9 mouse cellular contexts compared by ENCODE assay signal in the genomic region with DNA sequence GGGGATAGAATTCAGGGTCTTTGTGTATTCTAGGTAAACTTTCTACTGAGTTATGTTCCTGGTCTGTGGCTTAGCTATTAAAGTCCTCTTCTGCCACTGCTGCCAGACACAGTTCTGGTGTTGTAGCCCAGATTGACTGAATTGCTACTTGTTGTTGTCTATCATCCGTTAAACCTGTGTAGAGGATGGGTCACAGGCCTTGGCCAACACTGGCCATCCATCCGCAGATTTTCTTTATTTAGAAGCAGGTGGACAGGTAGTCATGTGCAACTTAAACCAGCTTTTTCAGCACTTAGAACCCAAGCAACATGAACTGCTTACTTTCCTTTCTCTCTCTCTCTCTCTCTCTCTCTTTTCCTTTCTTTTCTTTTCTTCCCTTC. TPM values are rescaled to one million over a fixed set of nuclear protein-coding genes. Genes with fewer than 3 reads are reported as not detected.
DNase-seq lines count a peak whose midpoint lies in the region; ATAC-seq and TF ChIP-seq lines count a peak whose summit lies in the region.
"Had no signal": no experiment of that assay in that cellular context is flagged by ENCODE, and none has a peak within 500 bp of the region (broad histone marks: within the 10 kb centered on the region; RNA-seq: fewer than 3 reads in every experiment).

No protein-coding gene starts in this region.

- in situ Hi-C loops in CH12.LX (cut with MboI; ENCODE audit: low pct_ligation_motif_present, low pct_unique_long_range_greater_than_20kb, low sequenced_read_pairs), result no loop called here

- H3K79me2 ChIP-seq in CH12.LX (replicated peaks; ENCODE audit: control insufficient read depth, extremely low read depth, insufficient read depth, poor library complexity, severe bottlenecking), result peaks cover 63% of the 10 kb centered on the region
- peaks cover 73% of the 10 kb centered on the region for H3K79me2 ChIP-seq in macrophage (ENCODE audit: inconsistent target)

- H3K4me2 ChIP-seq in forebrain, postnatal 0 days (ENCODE audit: low read depth), result no peak overlapping the region; the same call in 1 of the 2 replicates
- H3K4me2 ChIP-seq in CH12.LX (ENCODE audit: insufficient read depth, low read depth, poor library complexity, severe bottlenecking), result peak overlapping the region; percentile 96
- peak overlapping the region; percentile 46 for H3K4me2 ChIP-seq in hindbrain, embryonic 11.5 days (replicated peaks; ENCODE audit: low read depth, low read length)

- TF ChIP-seq CTCF in forebrain, postnatal 0 days (IDR thresholded peaks at IDR 0.05; ENCODE audit: low read depth), result no peak
- no peak for TF ChIP-seq CTCF in CH12.LX (conservative IDR thresholded peaks at IDR 0.05 in 1 of 2, IDR thresholded peaks at IDR 0.05 in 1 of 2; ENCODE audit: low read depth in 2 of 2, low read length in 2 of 2)

- H3K9ac ChIP-seq in forebrain, postnatal 0 days, result no peak overlapping the region
- H3K9ac ChIP-seq in CH12.LX (ENCODE audit: insufficient read depth, low read depth), result peak overlapping the region; percentile 62
- H3K9ac ChIP-seq in hindbrain, embryonic 11.5 days (ENCODE audit: low read depth, low read length), result peak overlapping the region; percentile 40; the same call in 1 of the 2 replicates

- H3K27me3 ChIP-seq in forebrain, embryonic 10.5 days (ENCODE audit: poor library complexity, severe bottlenecking), result no peaks in the 10 kb centered on the region
- H3K27me3 ChIP-seq in forebrain, postnatal 0 days (ENCODE audit: insufficient read depth, low read length), result no peaks in the 10 kb centered on the region
- no peaks in the 10 kb centered on the region for H3K27me3 ChIP-seq in CH12.LX (replicated peaks)
- no peaks in the 10 kb centered on the region for H3K27me3 ChIP-seq in hindbrain, embryonic 11.5 days (ENCODE audit: control insufficient read depth, insufficient read depth, low read length)

- 0 out of 2 replicates have a peak, but pooled peaks cover 4% of the 10 kb centered on the region for H3K9me3 ChIP-seq in forebrain, embryonic 10.5 days
- H3K9me3 ChIP-seq in forebrain, postnatal 0 days (ENCODE audit: low read length), result no peaks in the 10 kb centered on the region
- no peaks in the 10 kb centered on the region for H3K9me3 ChIP-seq in CH12.LX (replicated peaks; ENCODE audit: low read length)
- H3K9me3 ChIP-seq in hindbrain, embryonic 11.5 days (ENCODE audit: control insufficient read depth, low read length), result no peaks in the 10 kb centered on the region

- dilution Hi-C loops in CH12.LX (cut with MboI; ENCODE audit: extremely low pct_ligation_motif_present, extremely low pct_unique_long_range_greater_than_20kb, low sequenced_read_pairs), result no loop called here

- 0 out of 2 replicates have a peak overlapping the region, but pooled peaks have one; percentile 82 for H3K27ac ChIP-seq in forebrain, embryonic 10.5 days
- no peak overlapping the region for H3K27ac ChIP-seq in forebrain, postnatal 0 days (ENCODE audit: low read depth, low read length)
- H3K27ac ChIP-seq in CH12.LX (ENCODE audit: insufficient read depth, low read depth) (peak overlapping the region; percentile 28), macrophage (no peak overlapping the region)
- H3K27ac ChIP-seq in hindbrain, embryonic 11.5 days (ENCODE audit: low read depth, low read length), result no peak overlapping the region

- no peak for TF ChIP-seq POLR2A in CH12.LX (IDR thresholded peaks at IDR 0.05; ENCODE audit: low read depth, low read length)

- TF ChIP-seq RAD21 in CH12.LX (IDR thresholded peaks at IDR 0.05; ENCODE audit: low read depth, low read length), result no peak

- peak overlapping the region; percentile 65 for H3K4me3 ChIP-seq in forebrain, embryonic 10.5 days
- H3K4me3 ChIP-seq in forebrain, postnatal 0 days (ENCODE audit: low read depth, low read length), result no peak overlapping the region
- H3K4me3 ChIP-seq in CH12.LX (replicated peaks in 1 of 3; ENCODE audit: low read depth in 2 of 3, low read length in 2 of 3, poor library complexity in 1 of 3), result peak overlapping the region; percentile 56 to 65 (median 57)
- H3K4me3 ChIP-seq in hindbrain, embryonic 11.5 days (ENCODE audit: low read depth, low read length), result peak overlapping the region; percentile 52
- peak overlapping the region; percentile 69 for H3K4me3 ChIP-seq in macrophage (ENCODE audit: inconsistent target)

- peaks cover 33% of the 10 kb centered on the region for H3K4me1 ChIP-seq in forebrain, embryonic 10.5 days
- no peaks in the 10 kb centered on the region; the same call in 1 of the 2 replicates for H3K4me1 ChIP-seq in forebrain, postnatal 0 days (ENCODE audit: insufficient read depth)
- peaks cover 7 to 34% of the 10 kb centered on the region in 2 experiments; a peak in 2 of 4 replicates for H3K4me1 ChIP-seq in CH12.LX (ENCODE audit: control insufficient read depth in 1 of 2, insufficient read depth in 2 of 2)
- no peaks in the 10 kb centered on the region for H3K4me1 ChIP-seq in hindbrain, embryonic 11.5 days (replicated peaks; ENCODE audit: control insufficient read depth, insufficient read depth, low read length)

- TF ChIP-seq EP300 in CH12.LX (IDR thresholded peaks at IDR 0.05; ENCODE audit: low read length), result no peak

- peaks cover 64% of the 10 kb centered on the region for H3K36me3 ChIP-seq in forebrain, embryonic 10.5 days (replicated peaks)
- no peaks in the 10 kb centered on the region for H3K36me3 ChIP-seq in forebrain, postnatal 0 days (ENCODE audit: insufficient read depth)
- H3K36me3 ChIP-seq in CH12.LX (replicated peaks in 1 of 2; ENCODE audit: control insufficient read depth in 1 of 2, insufficient read depth in 1 of 2, low read length in 1 of 2) (peaks cover 26 to 46% of the 10 kb centered on the region in 2 experiments), macrophage (ENCODE audit: inconsistent target) (no peaks in the 10 kb centered on the region)
- H3K36me3 ChIP-seq in hindbrain, embryonic 11.5 days (ENCODE audit: control insufficient read depth, insufficient read depth, low read length), result no peaks in the 10 kb centered on the region

- 88% methylated on average over 2 of the region's 2 CpGs for WGBS in forebrain, embryonic 10.5 days
- WGBS in forebrain, postnatal 0 days, result 90% methylated on average over 2 of the region's 2 CpGs
- WGBS in hindbrain, embryonic 11.5 days, result 78% methylated on average over 2 of the region's 2 CpGs
- WGBS in macrophage (ENCODE audit: missing documents), result 83% methylated on average over 2 of the region's 2 CpGs

- no peak for ATAC-seq in forebrain, postnatal 0 days
- no peak for ATAC-seq in hindbrain, embryonic 11.5 days (ENCODE audit: low FRiP score)
- ATAC-seq in CD4-positive, CD25-positive, alpha-beta regulatory T cell, adult 4 months, result no peak

- DNase-seq in forebrain, embryonic 10.5 days (ENCODE audit: extremely low spot score, low spot score), result no peak
- DNase-seq in forebrain, postnatal 0 days, result no peak
- no peak for DNase-seq in CH12.LX (ENCODE audit: extremely low read depth)
- DNase-seq in hindbrain, embryonic 11.5 days (ENCODE audit: low spot score), result no peak
- DNase-seq in thymus, postnatal 14 days, result no peak
- DNase-seq in thymus, postnatal 36 days, result no peak
- DNase-seq: gastrocnemius, postnatal 10 days had no signal

RNA-seq across cellular contexts. Expression of gene Wdr76, which starts 1.4 kb away (rescaled TPM):
- 15.0 and 15.8 TPM in 2 replicates for polyA plus RNA-seq in forebrain, embryonic 10.5 days (2016; fragmentation: Nextera tagmentation; extraction: Ambion mirVana)
- 4.7 and 5.1 TPM in 2 replicates for total RNA-seq in forebrain, postnatal 0 days (2014; rRNA removed)
- 0.88 and 1.5 TPM in 2 replicates for polyA plus RNA-seq in forebrain, postnatal 0 days (2015; fragmentation: Nextera tagmentation; extraction: Ambion mirVana)
- 17.4 and 20.6 TPM in 2 replicates for total RNA-seq in CH12.LX (2012; rRNA removed)
- 28.6 and 29.9 TPM in 2 replicates for total RNA-seq in CH12.LX (2014; rRNA removed)
- polyA plus RNA-seq in CH12.LX (2012; ENCODE audit: insufficient read length, low read depth), result 22.7 and 26.9 TPM in 2 replicates
- 11.4 and 12.6 TPM in 2 replicates for polyA plus RNA-seq in hindbrain, embryonic 11.5 days (2014; fragmentation: Nextera tagmentation; extraction: Ambion mirVana)
- total RNA-seq in macrophage (2018; cell fraction: chromatin; rRNA removed), result 10 to 100 TPM in 14 of 26 experiments, 1 to 10 TPM in 11, under 1 TPM in 1; 0.98 to 18.7 (median 10.2) TPM
- total RNA-seq in macrophage (2018; cell fraction: cytosol; rRNA removed), result 1 to 10 TPM; 1.1 to 7.6 (median 4.6) TPM
- total RNA-seq in macrophage (2018; cell fraction: nucleus; rRNA removed), result 10 to 100 TPM in 4 of 26 experiments, 1 to 10 TPM in 21, under 1 TPM in 1; 0.69 to 30.5 (median 6.1) TPM
- polyA plus RNA-seq in macrophage (2018), result 3.4 to 10.8 TPM (median 3.4 TPM) in 3 replicates
- 10 to 100 TPM in 1 of 2 experiments, 1 to 10 TPM in 1; 7.2 to 11.2 TPM for polyA plus RNA-seq in CD4-positive, CD25-positive, alpha-beta regulatory T cell, adult 4 months (2017; shearing (Covaris generic))

RNA-seq across cellular contexts. Expression of gene Mfap1a, which starts 1.5 kb away (rescaled TPM):
- polyA plus RNA-seq in forebrain, embryonic 10.5 days (2016; fragmentation: Nextera tagmentation; extraction: Ambion mirVana), result 27.9 and 29.5 TPM in 2 replicates
- 16.1 and 25.7 TPM in 2 replicates for total RNA-seq in forebrain, postnatal 0 days (2014; rRNA removed)
- 12.8 and 20.4 TPM in 2 replicates for polyA plus RNA-seq in forebrain, postnatal 0 days (2015; fragmentation: Nextera tagmentation; extraction: Ambion mirVana)
- total RNA-seq in CH12.LX (2012; rRNA removed), result 14.0 and 16.8 TPM in 2 replicates
- total RNA-seq in CH12.LX (2014; rRNA removed), result 13.5 and 13.7 TPM in 2 replicates
- polyA plus RNA-seq in CH12.LX (2012; ENCODE audit: insufficient read length, low read depth), result 23.7 and 27.3 TPM in 2 replicates
- 30.9 and 31.5 TPM in 2 replicates for polyA plus RNA-seq in hindbrain, embryonic 11.5 days (2014; fragmentation: Nextera tagmentation; extraction: Ambion mirVana)
- total RNA-seq in macrophage (2018; cell fraction: chromatin; rRNA removed), result 10 to 100 TPM in 24 of 26 experiments, 1 to 10 TPM in 2; 8.4 to 33.8 (median 17.2) TPM
- 10 to 100 TPM; 24.0 to 45.5 (median 36.3) TPM for total RNA-seq in macrophage (2018; cell fraction: cytosol; rRNA removed)
- total RNA-seq in macrophage (2018; cell fraction: nucleus; rRNA removed), result 10 to 100 TPM; 10.1 to 42.6 (median 20.4) TPM
- 25.0 to 47.6 TPM (median 28.9 TPM) in 3 replicates for polyA plus RNA-seq in macrophage (2018)
- 10 to 100 TPM; 28.6 to 43.0 TPM for polyA plus RNA-seq in CD4-positive, CD25-positive, alpha-beta regulatory T cell, adult 4 months (2017; shearing (Covaris generic))

RNA-seq across cellular contexts. Expression of gene Mfap1b, which starts 34.1 kb away (rescaled TPM):
- 53.5 and 53.7 TPM in 2 replicates for polyA plus RNA-seq in forebrain, embryonic 10.5 days (2016; fragmentation: Nextera tagmentation; extraction: Ambion mirVana)
- 34.5 and 36.4 TPM in 2 replicates for total RNA-seq in forebrain, postnatal 0 days (2014; rRNA removed)
- polyA plus RNA-seq in forebrain, postnatal 0 days (2015; fragmentation: Nextera tagmentation; extraction: Ambion mirVana), result 44.6 and 58.4 TPM in 2 replicates
- 15.6 and 17.3 TPM in 2 replicates for total RNA-seq in CH12.LX (2012; rRNA removed)
- total RNA-seq in CH12.LX (2014; rRNA removed), result 24.3 TPM in 2 replicates
- 29.7 and 33.2 TPM in 2 replicates for polyA plus RNA-seq in CH12.LX (2012; ENCODE audit: insufficient read length, low read depth)
- 80.4 and 80.9 TPM in 2 replicates for polyA plus RNA-seq in hindbrain, embryonic 11.5 days (2014; fragmentation: Nextera tagmentation; extraction: Ambion mirVana)
- total RNA-seq in macrophage (2018; cell fraction: chromatin; rRNA removed), result 10 to 100 TPM in 20 of 26 experiments, 1 to 10 TPM in 6; 7.7 to 20.1 (median 13.8) TPM
- 10 to 100 TPM; 25.1 to 52.1 (median 35.4) TPM for total RNA-seq in macrophage (2018; cell fraction: cytosol; rRNA removed)
- 10 to 100 TPM in 25 of 26 experiments, 1 to 10 TPM in 1; 6.5 to 29.7 (median 16.5) TPM for total RNA-seq in macrophage (2018; cell fraction: nucleus; rRNA removed)
- 30.4 to 59.5 TPM (median 36.3 TPM) in 3 replicates for polyA plus RNA-seq in macrophage (2018)
- 10 to 100 TPM; 88.2 to 89.2 TPM for polyA plus RNA-seq in CD4-positive, CD25-positive, alpha-beta regulatory T cell, adult 4 months (2017; shearing (Covaris generic))

RNA-seq across cellular contexts. Expression of gene Serinc4, which starts 51.4 kb away (rescaled TPM):
- 0.15 and 0.27 TPM in 2 replicates for polyA plus RNA-seq in forebrain, embryonic 10.5 days (2016; fragmentation: Nextera tagmentation; extraction: Ambion mirVana)
- 3.1 and 6.2 TPM in 2 replicates for total RNA-seq in forebrain, postnatal 0 days (2014; rRNA removed)
- 1.2 and 1.8 TPM in 2 replicates for polyA plus RNA-seq in forebrain, postnatal 0 days (2015; fragmentation: Nextera tagmentation; extraction: Ambion mirVana)
- total RNA-seq in CH12.LX (2012; rRNA removed), result 0.89 and 1.0 TPM in 2 replicates
- total RNA-seq in CH12.LX (2014; rRNA removed), result 0.17 TPM in 1 of 2 replicates, not detected in the other
- 0.29 and 1.2 TPM in 2 replicates for polyA plus RNA-seq in CH12.LX (2012; ENCODE audit: insufficient read length, low read depth)
- polyA plus RNA-seq in hindbrain, embryonic 11.5 days (2014; fragmentation: Nextera tagmentation; extraction: Ambion mirVana), result 0.46 and 0.80 TPM in 2 replicates
- 1 to 10 TPM in 3 of 26 experiments, under 1 TPM in 8, not detected in 15; 0.16 to 1.5 (median 0.79) TPM for total RNA-seq in macrophage (2018; cell fraction: chromatin; rRNA removed)
- under 1 TPM in 11 of 26 experiments, not detected in 15; 0.04 to 0.19 (median 0.10) TPM for total RNA-seq in macrophage (2018; cell fraction: cytosol; rRNA removed)
- under 1 TPM in 6 of 26 experiments, not detected in 20; 0.26 to 0.64 (median 0.38) TPM for total RNA-seq in macrophage (2018; cell fraction: nucleus; rRNA removed)
- 0.15 to 0.50 TPM in 2 of 3 replicates, not detected in the other for polyA plus RNA-seq in macrophage (2018)
- polyA plus RNA-seq in CD4-positive, CD25-positive, alpha-beta regulatory T cell, adult 4 months (2017; shearing (Covaris generic)), result under 1 TPM in 1 of 2 experiments, not detected in 1; 0.33 TPM

RNA-seq across cellular contexts. Expression of gene Hypk, which starts 54.9 kb away (rescaled TPM):
- 142 and 161 TPM in 2 replicates for polyA plus RNA-seq in forebrain, embryonic 10.5 days (2016; fragmentation: Nextera tagmentation; extraction: Ambion mirVana)
- 16.8 and 22.0 TPM in 2 replicates for total RNA-seq in forebrain, postnatal 0 days (2014; rRNA removed)
- 114 and 121 TPM in 2 replicates for polyA plus RNA-seq in forebrain, postnatal 0 days (2015; fragmentation: Nextera tagmentation; extraction: Ambion mirVana)
- total RNA-seq in CH12.LX (2012; rRNA removed), result 15.4 and 23.2 TPM in 2 replicates
- 11.7 and 13.3 TPM in 2 replicates for total RNA-seq in CH12.LX (2014; rRNA removed)
- 119 and 174 TPM in 2 replicates for polyA plus RNA-seq in CH12.LX (2012; ENCODE audit: insufficient read length, low read depth)
- polyA plus RNA-seq in hindbrain, embryonic 11.5 days (2014; fragmentation: Nextera tagmentation; extraction: Ambion mirVana), result 114 and 116 TPM in 2 replicates
- total RNA-seq in macrophage (2018; cell fraction: chromatin; rRNA removed), result 100 to 1,000 TPM in 2 of 26 experiments, 10 to 100 TPM in 24; 27.9 to 101 (median 70.4) TPM
- total RNA-seq in macrophage (2018; cell fraction: cytosol; rRNA removed), result 10 to 100 TPM in 2 of 26 experiments, 1 to 10 TPM in 24; 1.1 to 20.3 (median 4.7) TPM
- 10 to 100 TPM; 20.7 to 70.6 (median 39.9) TPM for total RNA-seq in macrophage (2018; cell fraction: nucleus; rRNA removed)
- polyA plus RNA-seq in macrophage (2018), result 13.5 to 25.3 TPM (median 20.5 TPM) in 3 replicates
- 100 to 1,000 TPM; 114 to 126 TPM for polyA plus RNA-seq in CD4-positive, CD25-positive, alpha-beta regulatory T cell, adult 4 months (2017; shearing (Covaris generic))

Comparison
In these comparisons a context has a peak if more than half of its experiments do, and no peak if none do; other contexts are left out.
1. H3K27ac ChIP-seq: peak in forebrain, embryonic 10.5 days (single experiment) and CH12.LX (single experiment); none in forebrain, postnatal 0 days (single experiment), hindbrain, embryonic 11.5 days (single experiment) and macrophage (single experiment).